Mouse (Mus musculus): ENCODE measurements around the gene Ewsr1.

Ewsr1 gene

DNA sequence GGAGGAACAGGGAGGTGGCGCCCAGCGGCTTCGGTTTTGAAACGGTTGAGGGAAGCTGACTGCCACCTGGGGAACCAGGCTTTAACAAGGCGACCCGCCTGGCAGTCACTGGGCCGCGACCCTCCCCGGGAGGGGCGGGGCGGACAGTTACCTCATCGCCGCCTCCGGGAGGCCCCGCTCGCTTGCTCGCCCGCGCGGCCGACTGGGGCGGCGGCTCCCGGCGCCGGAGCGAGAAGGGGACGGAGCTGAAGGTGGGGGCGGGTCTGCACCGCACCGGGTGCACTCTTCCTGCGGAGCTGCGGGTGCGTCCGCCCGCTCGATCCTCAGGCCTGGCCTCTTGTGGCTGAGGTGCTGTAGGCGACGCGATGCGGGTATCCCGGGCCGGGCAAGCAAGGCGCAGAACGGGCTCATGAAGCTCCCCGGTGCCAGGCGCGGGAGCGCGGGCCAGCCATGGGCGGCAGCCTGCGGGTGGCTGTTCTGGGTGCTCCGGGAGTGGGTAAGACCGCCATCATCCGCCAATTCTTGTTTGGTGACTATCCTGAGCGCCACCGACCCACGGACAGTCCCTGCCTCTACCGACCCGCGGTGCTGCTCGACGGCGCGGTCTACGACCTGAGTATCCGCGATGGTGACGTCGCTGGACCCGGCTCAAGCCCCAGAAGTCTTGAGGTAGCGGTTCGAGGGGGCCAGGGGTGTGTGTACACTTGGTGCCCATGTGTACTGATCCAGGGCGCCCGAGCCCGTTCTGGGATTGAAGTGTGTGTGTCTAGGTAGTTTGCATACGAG, 41.0 kb downstream of the Ewsr1 start, which contains the start of gene Rasl10a:
Rasl10a (plus strand) TSS at position 273 of the 786 bp plus-strand sequence.
- no peak for DNase-seq (ENCODE audit: low read depth, low spot score)

DNA sequence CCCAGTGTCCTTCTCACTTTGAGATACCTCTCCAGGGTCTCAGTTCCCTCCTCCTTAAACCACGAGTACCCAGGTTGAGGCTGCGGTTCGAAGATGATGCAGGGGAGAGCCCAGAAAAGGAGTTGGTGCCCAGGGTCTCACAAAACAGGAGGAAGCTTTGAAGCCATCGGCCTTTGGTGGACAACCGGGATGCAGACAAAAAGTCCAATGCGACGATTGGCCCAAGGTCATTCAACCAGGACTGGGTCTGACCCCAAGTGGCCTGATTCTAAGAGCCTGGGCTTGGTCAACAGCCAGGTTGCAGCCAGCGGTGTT, 41.6 kb downstream of the Ewsr1 start:
- DNase-seq (ENCODE audit: low read depth, low spot score): no peak

DNA sequence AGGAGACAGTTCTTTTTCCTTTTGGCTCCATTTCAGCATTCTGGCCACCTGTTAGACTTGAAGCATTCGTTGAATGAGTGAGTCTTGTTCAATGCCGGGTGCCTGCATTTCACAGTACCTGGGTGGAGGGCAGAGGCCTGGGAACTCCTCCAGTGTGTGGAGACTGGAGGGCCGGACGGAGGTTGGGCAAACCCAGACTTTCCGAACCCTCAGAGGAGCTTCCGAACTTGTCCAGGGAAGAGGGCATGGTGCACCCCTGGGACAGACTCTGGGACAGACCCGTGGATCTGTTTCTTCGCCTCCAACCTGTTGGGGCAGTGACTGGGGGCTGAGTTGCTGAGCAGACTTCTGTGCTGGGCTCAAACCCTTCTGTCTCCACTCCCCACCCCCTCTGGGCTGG, 42.0 kb downstream of the Ewsr1 start:
- DNase-seq (ENCODE audit: low read depth, low spot score): no peak

DNA sequence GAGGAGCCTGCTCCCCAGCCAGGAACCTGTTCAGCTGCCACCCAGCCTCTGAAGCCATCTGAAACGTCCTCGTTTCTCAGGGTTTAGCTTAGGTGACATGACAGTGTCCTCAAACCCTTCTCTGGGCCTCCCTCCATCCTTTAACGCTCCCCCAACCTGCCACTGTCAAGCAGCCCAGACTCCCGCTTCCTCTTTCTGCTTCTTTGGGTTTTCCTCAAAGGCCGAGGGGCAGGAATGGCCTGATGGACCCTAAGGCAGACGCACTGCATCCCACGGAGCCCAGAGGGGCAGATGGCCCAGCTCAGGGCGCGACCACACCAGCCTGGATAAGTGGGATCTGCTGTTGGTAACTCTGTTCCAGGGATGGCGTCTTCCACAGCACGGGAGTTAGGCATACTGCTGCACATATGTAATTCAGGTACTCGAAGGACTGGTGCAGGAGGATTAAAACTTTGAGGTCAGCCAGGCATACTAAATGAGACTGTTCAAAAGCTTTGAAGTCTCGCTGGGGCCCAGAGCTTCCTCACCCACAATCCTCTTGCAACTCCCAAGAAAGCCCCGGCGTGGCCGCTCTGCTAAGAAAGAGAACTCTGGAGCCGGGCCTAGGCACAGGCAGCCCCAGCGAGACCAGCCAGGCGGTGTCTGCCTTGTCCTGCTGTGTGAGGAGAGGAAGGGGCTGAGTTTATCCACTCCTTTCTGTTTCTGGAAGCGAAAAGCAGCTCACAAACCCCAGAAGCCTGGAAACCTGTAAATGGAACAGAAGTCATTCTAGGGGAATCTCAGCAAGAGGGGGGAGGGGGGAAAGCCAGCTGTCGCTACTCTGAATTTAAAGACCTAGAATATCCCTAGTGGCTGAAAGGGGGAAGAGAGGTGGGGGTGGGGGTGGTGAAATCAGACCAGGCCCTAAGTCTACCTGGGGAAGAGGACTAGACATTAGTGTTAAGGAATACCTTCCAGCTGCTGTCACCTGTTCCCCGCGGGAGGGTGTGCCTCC, 42.8 kb downstream of the Ewsr1 start:
- no peak for DNase-seq (ENCODE audit: low read depth, low spot score)

DNA sequence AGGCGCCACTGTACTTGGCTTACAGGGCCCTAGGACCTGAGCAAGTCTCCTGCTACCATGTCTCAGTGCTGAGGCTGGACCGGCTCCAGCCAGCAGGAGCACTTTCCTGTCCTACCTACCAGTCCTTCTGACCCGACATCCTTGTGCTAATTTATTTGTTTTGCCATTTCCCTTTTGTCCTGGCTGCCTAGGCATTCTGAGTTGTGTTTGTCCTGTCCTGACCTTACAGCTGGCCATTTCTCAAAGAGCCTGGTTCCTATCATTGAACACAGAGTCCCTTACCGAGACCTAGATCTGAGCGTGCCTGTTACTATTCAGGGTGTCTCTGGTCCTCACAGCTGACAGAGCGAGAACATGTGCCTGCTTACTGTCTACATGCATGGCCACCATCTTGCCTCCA, 44.2 kb downstream of the Ewsr1 start:
- no peak for DNase-seq (ENCODE audit: low read depth, low spot score)

DNA sequence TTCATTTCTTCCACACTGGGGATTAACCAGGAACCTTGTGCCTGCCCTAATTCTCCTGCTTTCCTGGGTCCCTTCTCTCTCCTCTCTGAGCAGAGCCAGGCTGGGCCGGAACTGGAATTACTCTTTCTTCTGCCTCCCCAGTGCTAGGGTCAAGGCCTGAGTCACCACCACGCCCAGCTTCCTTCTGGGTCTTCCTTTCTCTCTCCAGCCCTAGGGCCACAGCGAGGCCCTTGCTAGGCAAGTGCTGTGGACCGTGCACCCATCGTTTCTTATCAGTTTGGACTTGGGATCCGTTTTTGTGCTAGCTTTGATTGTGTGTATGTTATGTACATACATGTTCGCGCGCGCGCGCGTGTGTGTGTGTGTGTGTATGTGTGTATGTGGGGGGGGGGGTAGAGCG, 44.9 kb downstream of the Ewsr1 start:
- no peak for DNase-seq (ENCODE audit: low read depth, low spot score)

DNA sequence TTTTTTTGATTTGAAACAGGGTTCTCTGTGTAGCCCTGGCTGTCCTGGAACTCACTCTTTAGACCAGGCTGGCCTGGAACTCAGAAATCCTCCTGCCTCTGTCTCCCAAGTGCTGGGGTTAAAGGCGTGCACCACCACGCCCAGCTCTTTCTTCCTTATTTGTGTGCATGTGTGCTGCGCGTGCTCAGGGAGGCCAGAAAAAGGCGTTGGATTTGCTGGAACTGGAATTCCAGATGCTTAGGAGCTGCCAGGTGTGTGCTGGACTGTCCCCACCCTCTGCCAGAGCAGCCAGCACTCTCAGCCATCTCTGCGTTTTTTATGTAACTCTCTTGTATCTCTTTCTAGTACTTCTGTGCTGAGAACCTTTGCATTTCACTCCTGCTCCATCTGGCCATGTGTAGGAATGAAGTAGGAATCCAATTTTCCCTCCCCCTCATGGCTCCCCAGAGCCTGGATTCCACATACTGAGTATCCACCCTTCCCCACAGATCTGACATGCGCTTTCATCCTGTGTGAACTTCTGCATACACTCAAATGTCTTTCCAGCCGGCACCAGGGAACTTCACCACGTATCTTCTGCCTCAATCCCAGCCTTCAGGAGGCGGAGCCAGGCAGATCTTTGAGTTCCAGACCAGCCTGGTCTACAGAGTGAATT, 46.7 kb downstream of the Ewsr1 start:
- DNase-seq (ENCODE audit: low read depth, low spot score): no peak

DNA sequence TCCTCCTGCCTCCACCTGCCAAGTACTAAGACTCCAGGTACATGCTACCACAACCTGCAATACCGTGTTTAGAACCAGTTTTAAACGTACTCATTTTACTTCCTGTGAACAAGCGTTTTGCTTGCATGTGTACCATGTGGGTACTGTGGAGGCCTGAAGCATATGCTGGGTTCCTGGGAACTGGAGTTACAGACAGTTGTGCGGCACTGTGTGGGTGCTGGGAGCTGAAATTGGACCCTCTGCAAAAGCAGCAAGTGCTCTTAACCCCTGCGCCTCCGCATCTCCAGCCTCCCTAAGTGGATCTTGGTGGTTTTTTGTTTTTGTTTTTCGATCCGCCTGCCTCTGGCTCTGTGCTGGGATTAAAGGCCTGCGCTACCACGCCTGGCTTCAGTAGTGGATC, 47.4 kb downstream of the Ewsr1 start:
- no peak for DNase-seq (ENCODE audit: low read depth, low spot score)

DNA sequence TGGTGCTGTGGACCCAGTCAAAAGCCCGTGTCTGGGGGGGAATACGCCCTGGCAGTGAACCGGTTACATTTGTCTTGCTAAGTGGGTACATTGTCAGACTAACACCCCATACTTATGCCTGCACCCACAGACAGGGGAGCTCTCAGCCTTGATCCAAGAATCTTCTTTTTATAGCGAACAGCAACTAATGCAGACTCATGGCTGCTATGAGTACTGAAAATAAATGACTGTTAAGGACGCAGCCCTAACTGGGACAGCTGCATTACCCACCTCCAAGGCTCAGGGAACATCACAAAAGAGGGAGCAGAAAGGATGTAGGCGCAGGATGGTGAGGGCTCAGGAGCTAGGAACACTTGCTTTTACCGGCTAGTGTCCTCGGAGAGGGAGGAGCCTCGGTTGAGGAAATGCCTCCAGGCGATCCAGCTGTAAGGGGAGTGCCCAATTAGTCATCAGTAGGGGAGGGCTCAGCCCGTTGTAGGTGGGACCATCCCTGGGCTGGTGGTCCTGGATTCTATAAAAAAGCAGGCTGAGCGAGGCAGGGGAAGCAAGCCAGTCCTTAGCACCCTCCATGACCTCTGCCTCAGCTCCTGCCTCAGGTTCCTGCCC, 52.6 kb downstream of the Ewsr1 start:
- DNase-seq (ENCODE audit: low read depth, low spot score): no peak

DNA sequence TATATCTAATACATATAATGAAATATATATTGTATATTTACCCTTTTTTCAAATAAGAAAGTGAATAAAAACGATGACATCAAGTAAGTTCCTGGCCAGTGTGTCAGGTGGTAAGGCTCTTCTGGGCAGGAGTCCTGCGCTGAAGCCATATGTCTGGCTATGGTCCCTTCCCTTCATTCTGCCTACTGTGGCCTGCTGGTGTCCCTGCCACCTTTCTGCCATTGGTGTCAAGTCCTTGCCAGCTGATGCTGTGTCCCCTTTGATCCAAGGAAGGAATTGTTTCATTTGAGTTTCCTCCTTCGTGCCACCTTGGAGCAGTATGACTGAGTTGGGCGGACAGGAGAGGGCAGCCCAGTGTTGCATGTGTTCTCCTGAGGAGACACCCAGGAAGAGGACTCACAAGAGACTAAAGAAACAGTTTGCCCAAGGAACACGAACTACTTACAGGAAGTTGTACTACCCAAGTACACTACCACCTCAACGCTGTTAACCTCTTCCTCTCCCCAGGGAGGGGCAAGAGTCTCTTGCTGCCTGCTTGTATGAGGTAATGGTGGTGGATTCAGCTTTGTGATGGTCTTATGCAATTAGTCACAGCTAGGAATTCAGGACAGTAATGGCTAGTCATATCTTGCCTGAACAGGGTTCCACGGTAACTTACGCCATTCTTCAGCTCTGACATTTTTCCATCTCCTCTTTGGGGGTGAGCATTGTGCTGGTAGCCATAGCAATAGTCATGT, 56.3 kb downstream of the Ewsr1 start:
- DNase-seq (ENCODE audit: low read depth, low spot score): no peak

DNA sequence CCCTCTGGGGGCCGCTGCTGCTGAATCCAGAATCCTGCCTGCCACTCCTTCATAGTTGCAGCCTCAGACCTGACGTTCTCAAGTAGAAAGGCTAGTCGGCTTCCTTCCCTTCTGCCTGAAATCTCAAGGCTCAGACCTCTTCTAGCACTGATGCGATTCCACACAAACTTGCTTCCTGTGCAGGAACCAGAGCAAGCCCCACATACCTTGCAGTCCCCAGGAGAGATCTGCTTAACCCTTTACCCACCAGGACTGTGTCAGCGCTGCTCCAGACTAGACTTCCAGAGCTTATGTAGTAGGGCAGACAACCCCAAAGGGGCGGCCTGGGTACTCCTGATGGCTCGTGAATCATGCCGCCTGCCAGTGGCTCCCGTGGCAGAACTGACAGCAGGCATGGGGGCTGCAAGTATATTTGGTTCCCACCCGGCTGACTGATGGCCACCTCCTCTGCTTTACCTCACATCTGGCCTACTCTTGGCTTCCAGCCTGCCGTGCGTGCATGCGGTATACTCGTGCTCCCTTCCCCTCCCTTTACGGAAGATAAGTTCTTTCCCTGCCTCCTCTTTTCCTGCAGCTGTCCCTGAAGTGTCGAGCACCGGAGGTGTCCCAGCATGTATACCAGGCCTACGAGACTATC, 57.8 kb downstream of the Ewsr1 start:
- DNase-seq (ENCODE audit: low read depth, low spot score): no peak

DNA sequence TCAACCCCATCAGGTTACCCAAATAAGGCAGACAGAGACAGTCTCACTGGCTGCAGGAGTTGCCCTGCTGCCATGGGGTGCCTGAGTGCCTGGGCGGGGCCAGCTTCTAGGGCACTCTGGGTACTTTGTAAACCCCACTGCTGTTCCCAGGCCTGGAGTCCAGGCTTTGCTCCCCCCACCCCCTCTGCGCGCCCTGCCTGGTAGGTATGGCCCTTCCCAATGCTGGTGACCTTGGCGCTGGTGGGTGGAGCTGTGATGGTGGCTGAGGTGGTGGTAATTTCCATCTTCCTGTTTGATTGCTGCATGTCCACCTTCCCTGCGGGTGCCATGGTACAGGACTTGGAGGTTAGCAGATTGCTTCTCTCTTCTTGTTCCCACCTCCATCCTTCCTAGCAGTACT, 58.5 kb downstream of the Ewsr1 start:
- no peak for DNase-seq (ENCODE audit: low read depth, low spot score)

DNA sequence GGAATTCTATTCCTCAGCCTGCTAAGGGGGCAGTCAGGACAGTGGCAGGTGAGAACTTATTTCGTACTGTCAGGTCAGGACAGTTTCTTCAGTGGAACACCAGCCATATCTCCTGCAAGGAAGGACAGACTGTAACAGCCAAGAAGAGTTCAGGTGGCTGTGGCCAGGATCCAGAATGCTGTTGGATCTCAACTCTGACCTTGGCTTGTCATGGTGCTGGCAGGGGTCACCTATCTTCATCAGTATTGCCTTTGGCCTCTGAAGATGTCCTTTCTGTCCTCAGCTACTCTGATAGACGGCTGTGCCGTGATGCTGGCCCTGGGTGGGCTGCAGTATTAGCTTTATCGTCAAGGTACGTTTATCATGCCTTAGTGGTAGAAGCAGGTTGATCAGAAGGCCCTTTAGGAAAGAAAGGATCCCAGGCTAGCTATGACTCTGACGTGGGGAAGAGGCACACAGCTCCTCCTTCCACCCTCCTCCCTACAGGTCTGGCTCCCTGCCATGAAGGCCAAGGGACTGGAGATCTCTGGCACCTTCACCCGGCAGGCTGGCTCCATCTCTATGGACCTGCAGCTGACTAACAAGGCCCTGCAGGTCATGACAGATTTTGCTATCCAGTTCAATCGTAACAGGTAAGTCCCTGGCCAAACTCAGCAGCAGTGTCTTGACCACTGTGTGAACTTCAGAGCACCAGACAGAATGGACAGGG, 61.8 kb downstream of the Ewsr1 start:
- no peak for DNase-seq (ENCODE audit: low read depth, low spot score)

DNA sequence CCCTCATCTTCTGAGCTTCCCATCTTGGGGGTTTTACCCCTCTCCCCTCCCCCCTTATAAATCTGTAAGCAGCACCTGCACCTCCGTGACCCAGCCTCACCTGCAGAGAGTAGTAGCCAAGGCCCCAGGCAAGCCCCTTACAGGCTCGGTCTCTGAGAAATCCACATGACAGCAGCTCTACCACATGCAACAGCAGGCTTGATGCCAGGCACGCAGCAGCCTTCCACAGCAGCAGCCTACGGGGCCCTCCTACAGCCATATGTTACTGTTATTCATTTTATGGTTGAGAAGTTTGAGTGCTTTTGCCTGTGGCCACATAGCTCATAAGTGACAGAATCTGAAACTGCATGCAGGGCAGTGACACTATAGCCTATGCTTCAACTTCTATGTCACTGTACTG, 63.6 kb downstream of the Ewsr1 start:
- DNase-seq (ENCODE audit: low read depth, low spot score): no peak

DNA sequence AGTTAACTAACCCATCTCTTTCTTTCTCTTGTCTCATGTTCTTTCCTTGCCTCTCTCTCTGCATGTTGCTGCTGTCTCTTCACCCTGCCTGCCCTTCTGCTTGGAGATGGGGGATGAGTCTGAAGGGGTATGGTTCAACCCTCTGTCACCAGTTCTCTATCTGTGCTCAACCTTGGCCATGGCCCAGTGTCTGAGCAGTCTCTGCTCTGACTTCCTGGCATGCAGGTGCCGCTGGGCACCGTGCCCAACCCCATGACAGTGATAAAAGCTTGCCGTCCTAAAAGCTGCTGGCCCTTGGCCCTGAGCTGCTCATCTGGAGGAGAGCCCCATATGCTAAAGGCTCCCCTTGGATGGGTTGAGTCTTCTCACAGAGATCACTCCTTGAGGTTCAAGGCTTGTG, 65.9 kb downstream of the Ewsr1 start:
- no peak for DNase-seq (ENCODE audit: low read depth, low spot score)

DNA sequence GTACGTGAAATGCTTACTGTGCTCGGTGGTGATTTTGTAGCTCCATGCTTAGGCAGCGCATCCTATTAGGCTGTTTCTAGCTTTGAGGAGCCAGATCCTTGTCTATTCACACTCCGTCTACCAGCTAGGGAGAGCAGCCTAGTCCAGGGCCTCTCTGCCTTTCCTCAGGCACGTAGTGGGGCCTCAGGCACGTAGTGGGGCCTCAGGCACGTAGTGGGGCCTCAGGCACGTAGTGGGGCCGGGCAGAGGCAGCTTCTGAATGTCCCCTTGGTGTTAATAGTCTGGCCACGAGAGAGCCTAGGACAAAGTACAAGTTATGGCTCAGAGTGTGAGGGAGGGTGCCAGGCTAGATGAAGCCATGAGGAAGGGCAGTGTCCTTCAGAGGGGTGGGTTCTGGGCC, 66.4 kb downstream of the Ewsr1 start:
- no peak for DNase-seq (ENCODE audit: low read depth, low spot score)

DNA sequence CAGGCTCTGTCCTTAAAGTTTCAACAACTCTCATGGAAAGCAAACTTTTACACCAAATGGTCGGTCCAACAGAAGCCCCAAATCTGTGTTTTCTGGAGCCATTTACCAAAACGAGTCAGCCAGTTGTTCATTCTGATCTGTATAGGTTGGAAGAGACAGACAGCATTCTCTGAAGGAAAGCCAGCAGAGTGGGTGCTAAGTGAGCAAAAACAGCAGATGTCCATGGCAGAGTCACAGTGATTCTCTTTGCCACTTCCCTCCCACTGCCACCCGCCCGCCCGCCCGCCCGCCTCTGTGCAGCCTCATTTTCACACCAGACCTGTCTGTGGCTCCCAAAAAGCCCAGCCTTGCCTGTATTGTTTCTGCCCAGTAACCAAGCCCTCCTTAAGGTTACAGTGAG, 70.8 kb downstream of the Ewsr1 start:
- DNase-seq (ENCODE audit: low read depth, low spot score): no peak

DNA sequence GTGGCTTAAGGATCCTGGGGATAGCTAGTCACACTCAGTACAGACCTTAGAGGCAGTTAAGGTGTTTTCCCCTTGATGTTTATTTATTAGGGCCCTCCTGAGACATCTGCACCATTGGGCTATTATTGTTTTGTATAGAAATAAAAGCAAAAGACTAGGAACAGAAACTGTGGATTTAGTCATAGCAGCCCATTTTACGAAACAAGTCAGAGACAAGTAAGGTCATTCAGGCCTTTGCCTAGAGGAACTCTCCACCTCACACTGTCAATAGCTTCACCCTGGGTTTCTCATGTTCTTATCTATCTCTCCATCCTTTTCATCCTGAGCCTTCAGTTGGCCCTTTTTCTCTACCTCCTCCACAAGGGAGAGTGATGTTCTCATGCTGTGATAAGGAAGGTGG, 74.0 kb downstream of the Ewsr1 start:
- no peak for DNase-seq (ENCODE audit: low read depth, low spot score)
